Mouse (Mus musculus): ENCODE results near the gene Utp14a.

Gene Utp14a

GRCm38 (mm10) chrX:48311727-48312126 is 55.1 kb downstream of the Utp14a start:
- no peak for DNase-seq (ENCODE audit: low spot score)

GRCm38 (mm10) chrX:48314530-48315079 is 57.9 kb downstream of the Utp14a start:
- peak; percentile 72 for DNase-seq (ENCODE audit: low spot score)

GRCm38 (mm10) chrX:48317444-48317843 is 60.8 kb downstream of the Utp14a start:
- DNase-seq (ENCODE audit: low spot score), result no peak

GRCm38 (mm10) chrX:48318194-48318593 is 61.5 kb downstream of the Utp14a start:
- no peak for DNase-seq (ENCODE audit: low spot score)
